Mouse (Mus musculus) heart, adult 2 months (tissue): ENCODE measurements around the gene Pwwp2b. TPM values are rescaled to one million over a fixed set of nuclear protein-coding genes. Genes with fewer than 3 reads are reported as not detected.
A peak's percentile ranks its signal among the peaks of the same experiment; 100 is the strongest.

ENCODE experiments used
- DNase-seq, 2 experiments: peaks; one replicate each; pipeline ENCODE4 v3.0.0; 2021
- H3K27ac ChIP-seq: fragments of 200-600 bp; 2 replicates; pipeline ENCODE4 v1.8.1; 2022
- H3K27me3 ChIP-seq: fragments of 200-500 bp; 2 replicates; pipeline ENCODE4 v1.6.1; 2012; ENCODE audit warnings: mild to moderate bottlenecking, low read length, inconsistent platforms, mixed read lengths; ENCODE audit not compliant: control insufficient read depth, insufficient read depth
- H3K36me3 ChIP-seq: fragments of 200-500 bp; 2 replicates; pipeline ENCODE4 v1.6.1; 2012; ENCODE audit warnings: low read length, inconsistent platforms; ENCODE audit not compliant: control insufficient read depth, insufficient read depth
- H3K4me1 ChIP-seq: fragments of 200-500 bp; 2 replicates; pipeline ENCODE4 v1.6.1; 2011; ENCODE audit warnings: low read length; ENCODE audit not compliant: control insufficient read depth, insufficient read depth
- H3K4me3 ChIP-seq: fragments of 200-600 bp; 2 replicates; pipeline ENCODE4 v1.8.1; 2022
- H3K79me2 ChIP-seq: fragments of 200-500 bp; replicated peaks from 2 replicates; pipeline ENCODE4 v1.6.1; 2012; ENCODE audit warnings: mild to moderate bottlenecking, inconsistent platforms, low read length, moderate library complexity, mixed read lengths; ENCODE audit not compliant: control insufficient read depth, insufficient read depth
- H3K9ac ChIP-seq: fragments of 200-500 bp; 2 replicates; pipeline ENCODE4 v1.6.1; 2012; ENCODE audit warnings: low read depth, mild to moderate bottlenecking, control low read depth, inconsistent platforms, low read length, mixed read lengths
- CTCF ChIP-seq: fragments of 200-600 bp; IDR thresholded peaks from 2 replicates; pipeline ENCODE4 v1.8.1; 2022; ENCODE audit warnings: antibody characterized with exemption, mild to moderate bottlenecking, moderate library complexity
- EP300 ChIP-seq: fragments of 200-500 bp; IDR thresholded peaks from 2 replicates; pipeline ENCODE4 v1.6.1; 2011; ENCODE audit warnings: low read depth, low read length, control low read depth; ENCODE audit not compliant: insufficient read depth
- POLR2A ChIP-seq: fragments of 200-500 bp; IDR thresholded peaks from 2 replicates; pipeline ENCODE4 v1.6.1; 2011; ENCODE audit warnings: mild to moderate bottlenecking, low read depth, low read length, control low read depth; ENCODE audit not compliant: insufficient read depth
- WGBS: fragments of 180-500 bp; shearing (Covaris S2); methylation state at CpG from one replicate; pipeline ENCODE4 v1.1.7; 2018; 5-methylcytosine and 5-hydroxymethylcytosine counted together
- intact Hi-C: fragments of 180-260 bp; cut with DNase I; formaldehyde crosslinking; loops from one replicate; pipeline ENCODE4 v1.15.1; 2025
- long read RNA-seq: library from polyadenylated mRNA; stranded (forward); transcript quantifications from one replicate; pipeline ENCODE4 v2.0.0, GENCODE M21; 2021
- polyA plus RNA-seq: library from polyadenylated mRNA; depleted of rRNA; stranded (reverse); fragments of >200 nt; gene quantifications from 2 replicates; pipeline ENCODE4 v1.2.3, GENCODE M21; 2012; rRNA removed
- total RNA-seq, 2 experiments: library from RNA; stranded (reverse); gene quantifications; 2 replicates each; pipeline ENCODE4 v1.2.3; 2021

The Pwwp2b gene
- 10 to 100 TPM in 1 of 2 experiments, 1 to 10 TPM in 1; 8.9 to 10.2 TPM for total RNA-seq
- 6.8 and 7.5 TPM in 2 replicates for polyA plus RNA-seq
- long read RNA-seq, transcript Pwwp2b-201 (3 exons, 3,057 nt), result major isoform, 11 of 23 reads
- long read RNA-seq, transcript Pwwp2b-202 (3 exons, 2,543 nt), result minor isoform, 9 of 23 reads
- long read RNA-seq, partial matches to known transcripts, result 2 of 23 reads
- long read RNA-seq, other reads (novel, unspliced or antisense), result 1 of 23 reads

DNA sequence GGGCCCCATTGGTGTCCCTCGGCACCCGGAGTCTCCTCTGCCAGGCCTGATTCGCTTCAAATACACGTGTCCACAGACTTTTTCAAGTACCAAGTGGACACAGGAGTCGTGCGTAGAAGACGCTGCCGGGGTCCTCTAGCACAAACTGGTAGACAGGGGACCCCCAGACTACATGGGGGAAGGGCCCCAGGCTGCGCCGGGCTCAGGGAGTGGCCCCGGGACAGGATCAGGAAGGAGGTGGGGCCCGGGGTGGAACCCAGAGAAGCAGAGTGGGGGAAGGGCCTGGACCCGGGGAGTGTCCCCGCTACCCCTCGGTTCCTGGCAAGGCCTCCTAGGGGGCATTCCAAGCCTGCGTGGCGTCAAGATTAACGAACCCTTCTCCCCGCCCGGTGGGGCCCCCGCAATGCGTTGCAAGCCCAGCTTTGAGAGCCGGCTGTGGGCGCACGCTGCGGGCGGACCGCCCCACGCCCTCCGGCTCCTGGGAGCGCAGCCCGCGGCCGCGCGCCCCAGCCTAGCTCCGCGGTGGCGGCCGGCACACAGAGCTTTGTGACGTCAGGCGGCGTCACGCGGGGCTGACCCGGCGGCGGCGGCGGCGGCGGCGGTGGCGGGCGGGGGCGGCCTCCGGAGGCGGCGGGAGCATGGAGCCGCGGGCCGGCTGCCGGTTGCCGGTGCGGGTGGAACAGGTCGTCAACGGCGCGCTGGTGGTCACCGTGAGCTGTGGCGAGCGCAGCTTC is at the start of gene Pwwp2b:
Pwwp2b (plus strand) TSS at position 602 of the 734 bp plus-strand sequence.
- Histone ChIP-seq H3K4me1 (peaks cover 32% of the 10 kb centered on the region), H3K79me2 (no peaks in the 10 kb centered on the region), H3K27ac (peak within 1 kb of the TSS; percentile 99), H3K36me3 (peaks cover 3% of the 10 kb centered on the region), H3K27me3 (no peaks in the 10 kb centered on the region), H3K9ac (peak within 1 kb of the TSS; percentile 99), H3K4me3 (peak within 1 kb of the TSS; percentile 86)
- intact Hi-C loops, result loop anchor here (1.0 to 2.0 kb wide), 3 partner anchors 25 to 141 kb away; partner anchors contain the start of genes Inpp5a and Stk32c
- TF ChIP-seq POLR2A (peak; percentile 66), EP300 (0 out of 2 replicates have a peak, but pooled peaks have one; percentile 39), CTCF (no peak)
- under 1% methylated on average over 65 of the region's 72 CpGs for WGBS
- DNase-seq, result peak; percentile 93

- no peak overlapping the region for H3K9ac ChIP-seq
- H3K4me3 ChIP-seq, result no peak overlapping the region
- H3K4me1 ChIP-seq, result no peaks in the 10 kb centered on the region
- peak; percentile 92 for TF ChIP-seq CTCF
- no peak for TF ChIP-seq POLR2A
- no peak for TF ChIP-seq EP300
- H3K36me3 ChIP-seq, result no peaks in the 10 kb centered on the region
- no peaks in the 10 kb centered on the region for H3K27me3 ChIP-seq
- no peaks in the 10 kb centered on the region for H3K79me2 ChIP-seq
- peak; percentile 53 to 57 for DNase-seq
- intact Hi-C loops, result loop anchor here (5.0 kb wide), 1 partner anchor 78 kb away; no protein-coding TSS in a partner anchor
- WGBS, result 19% methylated on average over 7 of the region's 7 CpGs
- no peak overlapping the region for H3K27ac ChIP-seq
Observed at GRCm38 (mm10) chr7:139200108-139200507, 48.2 kb upstream of the Pwwp2b start.

DNA sequence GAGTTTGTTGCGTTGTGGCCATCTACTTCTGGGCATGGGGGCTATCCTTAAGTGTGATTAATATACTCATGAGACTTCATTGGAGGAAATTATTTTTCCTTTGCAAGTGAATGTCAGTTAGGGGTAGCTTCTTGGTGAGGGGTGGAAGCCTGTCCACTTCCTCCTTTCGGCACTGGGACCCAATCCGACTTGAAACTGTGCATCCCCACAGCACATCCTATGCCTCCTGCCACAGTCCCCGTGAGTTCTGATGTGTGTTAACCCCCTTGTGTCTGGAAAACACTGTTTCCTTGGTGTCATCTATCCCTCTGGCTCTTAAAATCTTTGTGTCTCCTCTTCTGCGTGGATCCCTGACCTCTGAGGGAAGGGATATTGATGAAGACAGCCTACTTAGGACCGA is 47.1 kb upstream of the Pwwp2b start:
- TF ChIP-seq POLR2A, result no peak
- TF ChIP-seq CTCF, result no peak
- TF ChIP-seq EP300, result no peak
- no peak for DNase-seq
- Histone ChIP-seq H3K4me3 (no peak overlapping the region), H3K36me3 (no peaks in the 10 kb centered on the region), H3K4me1 (no peaks in the 10 kb centered on the region), H3K9ac (no peak overlapping the region), H3K27me3 (no peaks in the 10 kb centered on the region), H3K79me2 (no peaks in the 10 kb centered on the region), H3K27ac (no peak overlapping the region)
- 41% methylated on average over 6 of the region's 6 CpGs for WGBS
- intact Hi-C loops, result loop anchor here (5.0 kb wide), 1 partner anchor 79 kb away; no protein-coding TSS in a partner anchor

GRCm38 (mm10) chr7:139208023-139208772 is 40.1 kb upstream of the Pwwp2b start:
- H3K79me2 ChIP-seq, result no peaks in the 10 kb centered on the region
- 15% methylated on average over 7 of the region's 7 CpGs for WGBS
- H3K9ac ChIP-seq, result no peak overlapping the region
- peaks cover 9% of the 10 kb centered on the region for H3K4me1 ChIP-seq
- no peaks in the 10 kb centered on the region for H3K36me3 ChIP-seq
- intact Hi-C loops, result loop anchor here (1.0 kb wide), 2 partner anchors 24 to 91 kb away; no protein-coding TSS in a partner anchor
- no peak overlapping the region for H3K4me3 ChIP-seq
- TF ChIP-seq POLR2A (no peak), CTCF (peak; percentile 91), EP300 (peak; percentile 78)
- peak overlapping the region; percentile 11; the same call in 1 of the 2 replicates for H3K27ac ChIP-seq
- peak in 1 of 2 experiments; percentile 45 for DNase-seq
- H3K27me3 ChIP-seq, result no peaks in the 10 kb centered on the region

DNA sequence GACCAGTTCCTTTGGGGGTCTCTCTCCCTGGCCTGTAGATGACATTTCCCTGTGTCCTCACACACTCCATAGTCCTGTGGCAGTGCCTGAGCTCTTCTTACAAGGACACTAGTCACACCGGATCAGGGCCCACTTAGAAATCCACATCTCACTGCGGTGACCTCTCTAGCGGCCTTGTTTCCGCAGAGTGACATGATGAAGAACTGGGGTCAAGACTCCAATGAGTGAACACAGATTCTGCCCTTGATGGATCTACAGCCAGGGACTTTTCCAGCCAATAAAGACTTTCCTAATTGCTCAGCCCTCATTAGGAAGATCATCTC is 39.5 kb upstream of the Pwwp2b start:
- Histone ChIP-seq H3K4me3 (no peak overlapping the region), H3K4me1 (peaks cover 9% of the 10 kb centered on the region), H3K36me3 (no peaks in the 10 kb centered on the region), H3K27me3 (no peaks in the 10 kb centered on the region), H3K79me2 (no peaks in the 10 kb centered on the region), H3K27ac (no peak overlapping the region), H3K9ac (no peak overlapping the region)
- intact Hi-C loops, result loop anchor here (1.0 kb wide), 2 partner anchors 24 to 91 kb away; no protein-coding TSS in a partner anchor
- TF ChIP-seq CTCF (no peak), EP300 (no peak), POLR2A (no peak)
- 90% methylated on average over 4 of the region's 4 CpGs for WGBS
- DNase-seq, result no peak

DNA sequence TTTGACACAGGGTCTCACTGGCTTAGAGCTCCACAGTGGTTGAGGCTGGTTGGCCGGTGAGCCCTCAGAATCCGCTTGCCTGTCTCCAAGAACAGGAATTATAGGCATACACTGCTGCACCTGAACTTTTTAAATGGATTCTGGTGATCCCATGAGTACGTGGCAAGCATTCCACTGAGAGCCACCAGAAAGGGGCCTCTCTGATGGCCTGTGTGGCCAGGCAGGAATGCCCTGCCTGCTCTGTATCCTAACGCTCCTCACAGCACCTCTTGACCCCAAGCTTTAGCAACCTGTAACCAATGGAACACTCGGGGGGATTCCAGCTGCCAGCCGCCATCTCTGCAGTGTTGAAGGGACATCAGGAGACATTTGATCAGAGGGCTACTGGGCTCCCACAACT is 36.5 kb upstream of the Pwwp2b start:
- Histone ChIP-seq H3K36me3 (no peaks in the 10 kb centered on the region), H3K79me2 (no peaks in the 10 kb centered on the region), H3K27ac (no peak overlapping the region), H3K27me3 (no peaks in the 10 kb centered on the region), H3K4me1 (peaks cover 13% of the 10 kb centered on the region), H3K9ac (no peak overlapping the region), H3K4me3 (no peak overlapping the region)
- intact Hi-C loops, result loop anchor here (2.0 kb wide), 1 partner anchor 177 kb away; the partner anchor contains the start of gene Inpp5a
- 93% methylated on average over 6 of the region's 6 CpGs for WGBS
- DNase-seq, result no peak
- TF ChIP-seq EP300 (no peak), POLR2A (no peak), CTCF (no peak)
